Mouse (Mus musculus): Measurements from ENCODE around the gene Etl4. TPM values are rescaled to one million over a fixed set of nuclear protein-coding genes. Genes with fewer than 3 reads are reported as not detected.
A peak's percentile ranks its signal among the peaks of the same experiment; 100 is the strongest.

Gene Etl4
- polyA plus RNA-seq, 1 experiment from 2014 or later, result 38.0 TPM

GRCm38 (mm10) chr2:20777931-20778330, 868.4 kb downstream of the Etl4 start:
- no peak overlapping the region for H3K4me2 ChIP-seq (ENCODE audit: low read length)
- DNase-seq (ENCODE audit: low spot score) (peak; percentile 64), ATAC-seq (replicated peaks; ENCODE audit: low FRiP score, low read depth) (no peak)
- H3K9me3 ChIP-seq (replicated peaks; ENCODE audit: low read length), result no peaks in the 10 kb centered on the region
- no peak overlapping the region for H3K27ac ChIP-seq
- no peak overlapping the region for H3K4me3 ChIP-seq (replicated peaks; ENCODE audit: low read depth, low read length)
- H3K9ac ChIP-seq (ENCODE audit: low read depth, low read length), result no peak overlapping the region
- no peaks in the 10 kb centered on the region for H3K27me3 ChIP-seq (ENCODE audit: insufficient read depth, low read length)
- no peaks in the 10 kb centered on the region for H3K4me1 ChIP-seq (replicated peaks; ENCODE audit: insufficient read depth, low read length)
- TF ChIP-seq CTCF (IDR thresholded peaks at IDR 0.05; ENCODE audit: low read depth), result peak; percentile 72
- WGBS, result 80% methylated on average over 6 of the region's 6 CpGs
- H3K36me3 ChIP-seq (ENCODE audit: insufficient read depth, low read length), result peaks cover 30% of the 10 kb centered on the region

GRCm38 (mm10) chr2:20779484-20780381, 870.2 kb downstream of the Etl4 start:
- no peak overlapping the region for H3K9ac ChIP-seq (ENCODE audit: low read depth, low read length)
- peak; percentile 94 for TF ChIP-seq CTCF (IDR thresholded peaks at IDR 0.05; ENCODE audit: low read depth)
- H3K27ac ChIP-seq, result no peak overlapping the region
- H3K4me2 ChIP-seq (ENCODE audit: low read length), result no peak overlapping the region
- ATAC-seq (replicated peaks; ENCODE audit: low FRiP score, low read depth) (peak; percentile 65; the same call in 1 of the 2 replicates), DNase-seq (ENCODE audit: low spot score) (peak; percentile 83)
- H3K9me3 ChIP-seq (replicated peaks; ENCODE audit: low read length), result no peaks in the 10 kb centered on the region
- WGBS, result 39% methylated on average over 6 of the region's 6 CpGs
- H3K27me3 ChIP-seq (ENCODE audit: insufficient read depth, low read length), result no peaks in the 10 kb centered on the region
- H3K4me1 ChIP-seq (replicated peaks; ENCODE audit: insufficient read depth, low read length), result no peaks in the 10 kb centered on the region
- H3K36me3 ChIP-seq (ENCODE audit: insufficient read depth, low read length), result peaks cover 28% of the 10 kb centered on the region
- H3K4me3 ChIP-seq (replicated peaks; ENCODE audit: low read depth, low read length), result no peak overlapping the region

GRCm38 (mm10) chr2:20801236-20801890, 891.8 kb downstream of the Etl4 start:
- TF ChIP-seq CTCF (IDR thresholded peaks at IDR 0.05; ENCODE audit: low read depth), result no peak
- H3K4me1 ChIP-seq (replicated peaks; ENCODE audit: insufficient read depth, low read length), result no peaks in the 10 kb centered on the region
- H3K4me2 ChIP-seq (ENCODE audit: low read length), result no peak overlapping the region
- H3K4me3 ChIP-seq (replicated peaks; ENCODE audit: low read depth, low read length), result no peak overlapping the region
- no peak overlapping the region for H3K9ac ChIP-seq (ENCODE audit: low read depth, low read length)
- DNase-seq (ENCODE audit: low spot score) (no peak), ATAC-seq (replicated peaks; ENCODE audit: low FRiP score, low read depth) (no peak)
- H3K9me3 ChIP-seq (replicated peaks; ENCODE audit: low read length), result no peaks in the 10 kb centered on the region
- no peaks in the 10 kb centered on the region for H3K27me3 ChIP-seq (ENCODE audit: insufficient read depth, low read length)
- H3K36me3 ChIP-seq (ENCODE audit: insufficient read depth, low read length), result peaks cover 63% of the 10 kb centered on the region
- H3K27ac ChIP-seq, result no peak overlapping the region
- WGBS, result 88% methylated on average over 8 of the region's 8 CpGs

GRCm38 (mm10) chr2:20811506-20811905, 901.9 kb downstream of the Etl4 start:
- Histone ChIP-seq H3K4me1 (replicated peaks; ENCODE audit: insufficient read depth, low read length) (no peaks in the 10 kb centered on the region), H3K4me3 (replicated peaks; ENCODE audit: low read depth, low read length) (no peak overlapping the region), H3K4me2 (ENCODE audit: low read length) (no peak overlapping the region), H3K27me3 (ENCODE audit: insufficient read depth, low read length) (no peaks in the 10 kb centered on the region), H3K36me3 (ENCODE audit: insufficient read depth, low read length) (peaks cover 32% of the 10 kb centered on the region), H3K9ac (ENCODE audit: low read depth, low read length) (no peak overlapping the region), H3K9me3 (replicated peaks; ENCODE audit: low read length) (no peaks in the 10 kb centered on the region), H3K27ac (no peak overlapping the region)
- no peak for TF ChIP-seq CTCF (IDR thresholded peaks at IDR 0.05; ENCODE audit: low read depth)
- DNase-seq (ENCODE audit: low spot score) (no peak), ATAC-seq (replicated peaks; ENCODE audit: low FRiP score, low read depth) (no peak)
- 77% methylated on average over 8 of the region's 8 CpGs for WGBS

- no peak for ATAC-seq (replicated peaks; ENCODE audit: low FRiP score, low read depth)
- Histone ChIP-seq H3K4me2 (ENCODE audit: low read length) (no peak overlapping the region), H3K9me3 (replicated peaks; ENCODE audit: low read length) (no peaks in the 10 kb centered on the region), H3K27ac (no peak overlapping the region), H3K36me3 (ENCODE audit: insufficient read depth, low read length) (peaks cover 10% of the 10 kb centered on the region), H3K27me3 (ENCODE audit: insufficient read depth, low read length) (no peaks in the 10 kb centered on the region), H3K9ac (ENCODE audit: low read depth, low read length) (no peak overlapping the region), H3K4me1 (replicated peaks; ENCODE audit: insufficient read depth, low read length) (no peaks in the 10 kb centered on the region), H3K4me3 (replicated peaks; ENCODE audit: low read depth, low read length) (no peak overlapping the region)
- 86% methylated on average over 2 of the region's 2 CpGs for WGBS
- peak; percentile 50 for TF ChIP-seq CTCF (IDR thresholded peaks at IDR 0.05; ENCODE audit: low read depth)
- DNase-seq (ENCODE audit: low spot score), result no peak
These were observed 904.4 kb downstream of the Etl4 start for GRCm38 (mm10) chr2:20813986-20814385.

GRCm38 (mm10) chr2:20818226-20818625, 908.6 kb downstream of the Etl4 start:
- no peak for TF ChIP-seq CTCF (IDR thresholded peaks at IDR 0.05; ENCODE audit: low read depth)
- DNase-seq (ENCODE audit: low spot score), result peak; percentile 54
- WGBS, result 56% methylated on average over 7 of the region's 7 CpGs

More at GRCm38 (mm10) chr2:20818226-20818625, 908.6 kb downstream of the Etl4 start:
- H3K27me3 ChIP-seq (ENCODE audit: insufficient read depth, low read length), result no peaks in the 10 kb centered on the region
- H3K4me3 ChIP-seq (replicated peaks; ENCODE audit: low read depth, low read length), result no peak overlapping the region
- H3K4me1 ChIP-seq (replicated peaks; ENCODE audit: insufficient read depth, low read length), result no peaks in the 10 kb centered on the region
- no peak overlapping the region for H3K4me2 ChIP-seq (ENCODE audit: low read length)
- H3K9me3 ChIP-seq (replicated peaks; ENCODE audit: low read length), result no peaks in the 10 kb centered on the region
- ATAC-seq (replicated peaks; ENCODE audit: low FRiP score, low read depth), result 0 out of 2 replicates have a peak, but pooled peaks have one; percentile 36
- H3K36me3 ChIP-seq (ENCODE audit: insufficient read depth, low read length), result no peaks in the 10 kb centered on the region
- H3K9ac ChIP-seq (ENCODE audit: low read depth, low read length), result no peak overlapping the region
- no peak overlapping the region for H3K27ac ChIP-seq
